Mouse (Mus musculus) sigmoid colon, adult 10 weeks (tissue): ENCODE data around the gene Zscan5b. TPM values are rescaled to one million over a fixed set of nuclear protein-coding genes. Genes with fewer than 3 reads are reported as not detected.

Experiments used
- polyA plus RNA-seq: library from polyadenylated mRNA; stranded (reverse); fragments of 350-450 nt; fragmentation: Illumina TruSeq; extraction: RNeasy Lipid Tissue Mini Kit (QIAGEN cat#74804); gene quantifications from one replicate; pipeline ENCODE4 v1.2.3, GENCODE M21; 2014; ENCODE audit warnings: low read depth, low replicate concordance

The Zscan5b gene
- polyA plus RNA-seq, result not detected

DNA sequence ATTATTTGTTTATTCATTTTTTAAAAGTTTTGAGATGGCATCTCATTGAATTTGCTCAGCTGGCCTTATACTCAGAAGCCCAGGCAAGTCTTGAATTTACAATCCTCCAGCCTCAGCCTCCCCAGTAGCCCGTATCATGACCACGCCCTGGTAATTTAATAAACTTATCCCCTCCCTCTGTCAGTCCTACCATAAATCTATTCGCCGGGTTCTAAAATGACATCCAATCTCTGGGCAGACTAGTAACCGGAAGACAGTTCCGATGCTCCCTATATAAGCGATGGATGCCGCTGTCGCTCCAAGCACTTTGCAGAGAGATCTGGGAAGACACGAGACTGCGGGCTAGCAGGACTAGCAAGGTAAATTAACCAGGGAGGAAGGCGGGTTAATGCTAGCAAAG, at the start of gene Zscan5b:
Gene Zscan5b, plus strand, starts transcription at position 301 of the 400 bp plus-strand sequence.

DNA sequence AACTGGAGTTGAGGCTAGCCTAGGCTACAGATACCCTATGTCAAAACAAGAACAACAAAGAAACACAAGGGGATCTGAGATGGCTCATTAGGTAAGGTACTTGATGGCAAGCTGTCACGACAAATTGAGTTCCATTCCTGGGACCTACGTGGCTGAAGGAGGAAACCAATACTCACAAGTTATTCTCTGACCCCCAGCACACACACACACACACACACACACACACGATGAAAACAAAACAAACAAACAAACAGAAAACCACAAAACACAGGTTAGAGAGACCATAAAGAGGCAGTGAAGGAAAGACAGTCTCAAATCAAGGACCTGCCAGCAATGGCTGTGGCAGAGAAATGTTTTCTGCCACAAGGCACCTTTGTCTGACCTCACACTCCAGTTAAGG, 25.3 kb upstream of the Zscan5b start, which contains the start of gene Galp:
Gene Galp, plus strand, starts transcription at position 301 of the 400 bp plus-strand sequence.

DNA sequence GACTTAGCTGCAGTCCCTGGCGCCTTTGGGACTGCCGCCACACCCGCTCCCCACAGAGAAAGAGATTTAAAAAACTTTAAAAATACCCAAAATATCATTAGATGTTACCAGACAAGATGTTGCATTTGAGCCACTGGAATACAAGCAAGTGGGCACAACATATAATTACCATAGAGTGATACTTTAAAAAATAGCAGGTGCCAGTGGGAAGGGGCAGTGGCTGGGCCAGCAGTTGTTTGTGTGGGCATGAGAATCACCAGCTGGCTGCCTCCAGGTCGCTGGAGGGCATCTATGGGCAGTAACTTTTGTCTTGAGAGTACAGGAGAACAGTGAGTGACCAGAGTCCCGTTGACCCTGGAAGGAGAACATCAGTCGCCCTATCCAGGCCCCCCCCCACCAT, 30.3 kb downstream of the Zscan5b start, which contains the start of gene Epp13:
Gene Epp13, plus strand, starts transcription at position 301 of the 400 bp plus-strand sequence.

DNA sequence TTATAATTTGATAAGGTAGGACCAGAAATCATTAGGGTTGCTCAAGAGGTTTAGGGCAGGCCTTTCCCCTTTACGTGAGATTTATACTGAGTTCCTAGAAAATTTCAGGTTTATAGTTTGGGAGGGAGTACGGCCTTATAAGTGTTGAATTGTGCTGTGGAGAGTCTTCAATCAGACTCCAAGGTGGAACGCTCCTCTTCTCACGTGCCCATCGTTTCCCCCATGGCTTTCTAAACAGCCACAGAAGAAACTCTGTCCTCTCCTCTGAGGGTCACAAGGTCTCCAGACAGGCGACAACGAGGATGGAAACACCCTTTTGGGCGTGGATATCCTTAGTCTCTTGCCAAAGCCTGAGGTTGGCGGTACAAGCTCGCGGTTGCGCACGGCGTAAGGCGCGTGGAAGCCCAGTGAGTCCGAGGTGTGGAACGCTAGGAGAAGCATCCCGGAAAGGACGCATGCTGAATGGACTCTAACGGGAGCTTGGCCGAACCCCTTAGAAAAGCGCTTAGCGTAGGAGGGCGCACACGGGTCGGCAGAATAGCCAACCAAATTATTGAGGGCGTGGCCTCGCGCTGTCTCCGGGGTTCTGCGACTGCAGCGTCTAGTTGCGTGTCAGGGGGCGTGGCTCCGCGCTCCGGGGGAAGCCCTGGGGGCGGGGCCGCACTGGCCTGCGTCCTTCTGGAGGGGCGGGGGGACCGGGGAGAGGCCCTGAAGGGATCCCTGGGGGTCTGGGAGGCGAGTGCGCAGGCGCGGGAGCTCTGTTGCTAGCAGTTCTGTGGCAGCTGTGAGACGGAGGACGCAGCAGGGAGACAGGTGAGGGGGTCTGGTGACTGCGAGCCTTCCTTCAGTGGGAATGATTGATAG, 64.0 kb downstream of the Zscan5b start, which contains the start of gene Zfp667:
Gene Zfp667, plus strand, starts transcription at position 738 of the 864 bp plus-strand sequence.

Other genes starting within 250 kb of the Zscan5b start
- not detected for gene Vmn1r65, start 211.3 kb upstream of the Zscan5b start, polyA plus RNA-seq
- gene Nlrp4c, start 177.1 kb upstream of the Zscan5b start, polyA plus RNA-seq, result not detected
- gene Zfp787, start 66.3 kb upstream of the Zscan5b start, polyA plus RNA-seq, result 8.9 TPM
- 5.6 TPM for gene Zfp444, start 50.1 kb upstream of the Zscan5b start, polyA plus RNA-seq
- gene Galp, start 25.2 kb upstream of the Zscan5b start, polyA plus RNA-seq, result not detected
- gene Epp13, start 30.4 kb downstream of the Zscan5b start, polyA plus RNA-seq, result not detected
- 8.4 TPM for gene Zfp667, start 64.3 kb downstream of the Zscan5b start, polyA plus RNA-seq
- gene Zfp583, start 109.0 kb downstream of the Zscan5b start, polyA plus RNA-seq, result 2.6 TPM
- gene Gm3854, start 121.5 kb downstream of the Zscan5b start, polyA plus RNA-seq, result 0.13 TPM
- 3.2 TPM for gene Zfp78, start 141.0 kb downstream of the Zscan5b start, polyA plus RNA-seq
- gene Zfp28, start 161.0 kb downstream of the Zscan5b start, polyA plus RNA-seq, result 8.6 TPM
- 0.57 TPM for gene Smim17, start 176.4 kb downstream of the Zscan5b start, polyA plus RNA-seq
- gene Gm20715, start 188.0 kb downstream of the Zscan5b start, polyA plus RNA-seq, result not detected
- not detected for gene Olfr1344, start 216.4 kb downstream of the Zscan5b start, polyA plus RNA-seq
- gene Olfr1336, start 233.9 kb downstream of the Zscan5b start, polyA plus RNA-seq, result not detected
- not detected for gene Olfr1346, start 244.8 kb downstream of the Zscan5b start, polyA plus RNA-seq